Mouse (Mus musculus) retina, embryonic 14.5 days (tissue): ENCODE measurements around the gene Neurl2.
"Not testable (repeated sequence)": the region's sequence is repeated elsewhere in the genome, so short reads cannot be mapped to it uniquely, and the experiment has no call there.

Experiments used
- DNase-seq: peaks from one replicate; pipeline ENCODE4 v3.0.0-alpha.2; 2015; ENCODE audit warnings: low spot score

Neurl2 gene

GRCm38 (mm10) chr2:164857842-164858553 is 24.7 kb upstream of the Neurl2 start:
- DNase-seq: no peak

GRCm38 (mm10) chr2:164857101-164857821 is 24.0 kb upstream of the Neurl2 start, which contains the start of gene Pltp:
Gene Pltp, minus strand, starts transcription at chr2:164857711.
- DNase-seq: peak; percentile 67

GRCm38 (mm10) chr2:164856309-164857100 is 23.2 kb upstream of the Neurl2 start:
- DNase-seq: peak; percentile 18

- DNase-seq: not testable (repeated sequence)
Measured at GRCm38 (mm10) chr2:164855572-164855971, 22.3 kb upstream of the Neurl2 start.

GRCm38 (mm10) chr2:164850061-164850460 is 16.8 kb upstream of the Neurl2 start:
- no peak for DNase-seq

GRCm38 (mm10) chr2:164845782-164846181 is 12.5 kb upstream of the Neurl2 start:
- DNase-seq: no peak

- no peak for DNase-seq
Measured at GRCm38 (mm10) chr2:164835164-164835563, 1.9 kb upstream of the Neurl2 start.

GRCm38 (mm10) chr2:164834531-164834930 is 1.3 kb upstream of the Neurl2 start:
- no peak for DNase-seq

- peak; percentile 77 for DNase-seq
Measured at GRCm38 (mm10) chr2:164832748-164833301, 431 bp downstream of the Neurl2 start, which contains the start of gene Ctsa. Gene Ctsa, plus strand, starts transcription at chr2:164832873.

- DNase-seq: no peak
Measured at GRCm38 (mm10) chr2:164832032-164832747, 1.1 kb downstream of the Neurl2 start.

GRCm38 (mm10) chr2:164831029-164831428 is 2.2 kb downstream of the Neurl2 start:
- DNase-seq: no peak

- no peak for DNase-seq
Measured at GRCm38 (mm10) chr2:164829090-164829489, 4.2 kb downstream of the Neurl2 start.

- no peak for DNase-seq
Measured at GRCm38 (mm10) chr2:164828437-164828836, 4.8 kb downstream of the Neurl2 start, which contains the start of gene Spata25. Gene Spata25, minus strand, starts transcription at chr2:164828537.

GRCm38 (mm10) chr2:164827146-164827850 is 6.0 kb downstream of the Neurl2 start:
- no peak for DNase-seq

- no peak for DNase-seq
Measured at GRCm38 (mm10) chr2:164825521-164825920, 7.7 kb downstream of the Neurl2 start.

GRCm38 (mm10) chr2:164823969-164824368 is 9.3 kb downstream of the Neurl2 start:
- DNase-seq: no peak

- peak; percentile 65 for DNase-seq
Measured at GRCm38 (mm10) chr2:164823181-164823585, 10.1 kb downstream of the Neurl2 start.

GRCm38 (mm10) chr2:164822636-164823165 is 10.6 kb downstream of the Neurl2 start, which contains the start of gene Zswim1:
Gene Zswim1, plus strand, starts transcription at chr2:164822686.
- peak; percentile 100 for DNase-seq

GRCm38 (mm10) chr2:164821060-164821459 is 12.2 kb downstream of the Neurl2 start:
- no peak for DNase-seq

GRCm38 (mm10) chr2:164817703-164818102 is 15.6 kb downstream of the Neurl2 start:
- no peak for DNase-seq
